Mouse (Mus musculus): ENCODE results near the gene Plce1. TPM values are rescaled to one million over a fixed set of nuclear protein-coding genes. Genes with fewer than 3 reads are reported as not detected.

Gene Plce1
- polyA plus RNA-seq, 1 experiment from 2014 or later = 4.3 TPM

GRCm38 (mm10) chr19:38673936-38674335, 193.0 kb downstream of the Plce1 start:
- no peak overlapping the region for H3K9ac ChIP-seq (ENCODE audit: low read length)
- H3K4me2 ChIP-seq = no peak overlapping the region
- H3K4me3 ChIP-seq (ENCODE audit: low read depth, low read length) = no peak overlapping the region
- WGBS = 84% methylated on average over 2 of the region's 2 CpGs
- H3K27ac ChIP-seq (ENCODE audit: low read depth, low read length) = no peak overlapping the region
- no peaks in the 10 kb centered on the region for H3K36me3 ChIP-seq (ENCODE audit: control insufficient read depth, insufficient read depth, low read length)
- H3K4me1 ChIP-seq (ENCODE audit: control insufficient read depth, insufficient read depth, low read length) = no peaks in the 10 kb centered on the region
- no peak for ATAC-seq (ENCODE audit: low FRiP score)
- H3K27me3 ChIP-seq (ENCODE audit: control insufficient read depth, insufficient read depth, low read length) = no peaks in the 10 kb centered on the region
- DNase-seq (ENCODE audit: low spot score, missing footprints) = no peak
- no peaks in the 10 kb centered on the region for H3K9me3 ChIP-seq (ENCODE audit: control insufficient read depth, low read length)

- no peak for ATAC-seq (ENCODE audit: low FRiP score)
- no peak for DNase-seq (ENCODE audit: low spot score, missing footprints)
- no peak overlapping the region for H3K4me2 ChIP-seq
- 90% methylated on average over 5 of the region's 5 CpGs for WGBS
- no peaks in the 10 kb centered on the region for H3K9me3 ChIP-seq (ENCODE audit: control insufficient read depth, low read length)
- no peak overlapping the region for H3K27ac ChIP-seq (ENCODE audit: low read depth, low read length)
- H3K27me3 ChIP-seq (ENCODE audit: control insufficient read depth, insufficient read depth, low read length) = no peaks in the 10 kb centered on the region
- H3K4me3 ChIP-seq (ENCODE audit: low read depth, low read length) = no peak overlapping the region
- H3K36me3 ChIP-seq (ENCODE audit: control insufficient read depth, insufficient read depth, low read length) = no peaks in the 10 kb centered on the region
- H3K9ac ChIP-seq (ENCODE audit: low read length) = no peak overlapping the region
- no peaks in the 10 kb centered on the region for H3K4me1 ChIP-seq (ENCODE audit: control insufficient read depth, insufficient read depth, low read length)
Observed at GRCm38 (mm10) chr19:38678655-38679054, 197.7 kb downstream of the Plce1 start.

- no peaks in the 10 kb centered on the region for H3K9me3 ChIP-seq (ENCODE audit: control insufficient read depth, low read length)
- H3K36me3 ChIP-seq (ENCODE audit: control insufficient read depth, insufficient read depth, low read length) = no peaks in the 10 kb centered on the region
- H3K4me1 ChIP-seq (ENCODE audit: control insufficient read depth, insufficient read depth, low read length) = no peaks in the 10 kb centered on the region
- 92% methylated on average over 4 of the region's 4 CpGs for WGBS
- no peak overlapping the region for H3K4me2 ChIP-seq
- no peaks in the 10 kb centered on the region for H3K27me3 ChIP-seq (ENCODE audit: control insufficient read depth, insufficient read depth, low read length)
- no peak overlapping the region for H3K9ac ChIP-seq (ENCODE audit: low read length)
- DNase-seq (ENCODE audit: low spot score, missing footprints) (no peak), ATAC-seq (ENCODE audit: low FRiP score) (no peak)
- no peak overlapping the region for H3K27ac ChIP-seq (ENCODE audit: low read depth, low read length)
- no peak overlapping the region for H3K4me3 ChIP-seq (ENCODE audit: low read depth, low read length)
Observed at GRCm38 (mm10) chr19:38679520-38679919, 198.6 kb downstream of the Plce1 start.

- H3K27ac ChIP-seq (ENCODE audit: low read depth, low read length) = no peak overlapping the region
- no peak for ATAC-seq (ENCODE audit: low FRiP score)
- H3K36me3 ChIP-seq (ENCODE audit: control insufficient read depth, insufficient read depth, low read length) = no peaks in the 10 kb centered on the region
- no peaks in the 10 kb centered on the region for H3K9me3 ChIP-seq (ENCODE audit: control insufficient read depth, low read length)
- 62% methylated on average over 5 of the region's 5 CpGs for WGBS
- H3K4me2 ChIP-seq = no peak overlapping the region
- DNase-seq (ENCODE audit: low spot score, missing footprints) = no peak
- no peak overlapping the region for H3K4me3 ChIP-seq (ENCODE audit: low read depth, low read length)
- H3K4me1 ChIP-seq (ENCODE audit: control insufficient read depth, insufficient read depth, low read length) = no peaks in the 10 kb centered on the region
- H3K9ac ChIP-seq (ENCODE audit: low read length) = no peak overlapping the region
- no peaks in the 10 kb centered on the region for H3K27me3 ChIP-seq (ENCODE audit: control insufficient read depth, insufficient read depth, low read length)
Observed at GRCm38 (mm10) chr19:38687326-38687725, 206.4 kb downstream of the Plce1 start.

GRCm38 (mm10) chr19:38688741-38689507, 208.0 kb downstream of the Plce1 start:
- H3K9ac ChIP-seq (ENCODE audit: low read length) = no peak overlapping the region
- 92% methylated on average over 4 of the region's 4 CpGs for WGBS
- no peaks in the 10 kb centered on the region for H3K4me1 ChIP-seq (ENCODE audit: control insufficient read depth, insufficient read depth, low read length)
- DNase-seq (ENCODE audit: low spot score, missing footprints) (no peak), ATAC-seq (ENCODE audit: low FRiP score) (no peak)
- no peak overlapping the region for H3K4me2 ChIP-seq
- H3K4me3 ChIP-seq (ENCODE audit: low read depth, low read length) = no peak overlapping the region
- H3K27ac ChIP-seq (ENCODE audit: low read depth, low read length) = no peak overlapping the region
- no peaks in the 10 kb centered on the region for H3K36me3 ChIP-seq (ENCODE audit: control insufficient read depth, insufficient read depth, low read length)
- no peaks in the 10 kb centered on the region for H3K9me3 ChIP-seq (ENCODE audit: control insufficient read depth, low read length)
- H3K27me3 ChIP-seq (ENCODE audit: control insufficient read depth, insufficient read depth, low read length) = no peaks in the 10 kb centered on the region

GRCm38 (mm10) chr19:38690276-38690675, 209.4 kb downstream of the Plce1 start:
- Histone ChIP-seq H3K36me3 (ENCODE audit: control insufficient read depth, insufficient read depth, low read length) (no peaks in the 10 kb centered on the region), H3K4me1 (ENCODE audit: control insufficient read depth, insufficient read depth, low read length) (no peaks in the 10 kb centered on the region), H3K9me3 (ENCODE audit: control insufficient read depth, low read length) (no peaks in the 10 kb centered on the region), H3K4me2 (no peak overlapping the region), H3K27me3 (ENCODE audit: control insufficient read depth, insufficient read depth, low read length) (no peaks in the 10 kb centered on the region), H3K4me3 (ENCODE audit: low read depth, low read length) (no peak overlapping the region), H3K27ac (ENCODE audit: low read depth, low read length) (no peak overlapping the region), H3K9ac (ENCODE audit: low read length) (no peak overlapping the region)
- no peak for DNase-seq (ENCODE audit: low spot score, missing footprints)
- no peak for ATAC-seq (ENCODE audit: low FRiP score)
- 85% methylated on average over 2 of the region's 2 CpGs for WGBS

- no peak overlapping the region for H3K27ac ChIP-seq (ENCODE audit: low read depth, low read length)
- DNase-seq (ENCODE audit: low spot score, missing footprints) = no peak
- no peak overlapping the region for H3K4me3 ChIP-seq (ENCODE audit: low read depth, low read length)
- no peaks in the 10 kb centered on the region for H3K27me3 ChIP-seq (ENCODE audit: control insufficient read depth, insufficient read depth, low read length)
- H3K4me2 ChIP-seq = no peak overlapping the region
- no peak for ATAC-seq (ENCODE audit: low FRiP score)
- WGBS = 89% methylated on average over 6 of the region's 6 CpGs
- no peaks in the 10 kb centered on the region for H3K9me3 ChIP-seq (ENCODE audit: control insufficient read depth, low read length)
- no peaks in the 10 kb centered on the region for H3K36me3 ChIP-seq (ENCODE audit: control insufficient read depth, insufficient read depth, low read length)
- H3K4me1 ChIP-seq (ENCODE audit: control insufficient read depth, insufficient read depth, low read length) = no peaks in the 10 kb centered on the region
- H3K9ac ChIP-seq (ENCODE audit: low read length) = no peak overlapping the region
Observed at GRCm38 (mm10) chr19:38691533-38691932, 210.6 kb downstream of the Plce1 start.

- no peak for ATAC-seq (ENCODE audit: low FRiP score)
- Histone ChIP-seq H3K9me3 (ENCODE audit: control insufficient read depth, low read length) (no peaks in the 10 kb centered on the region), H3K4me2 (no peak overlapping the region), H3K4me3 (ENCODE audit: low read depth, low read length) (no peak overlapping the region), H3K9ac (ENCODE audit: low read length) (no peak overlapping the region), H3K36me3 (ENCODE audit: control insufficient read depth, insufficient read depth, low read length) (no peaks in the 10 kb centered on the region), H3K27me3 (ENCODE audit: control insufficient read depth, insufficient read depth, low read length) (no peaks in the 10 kb centered on the region), H3K4me1 (ENCODE audit: control insufficient read depth, insufficient read depth, low read length) (no peaks in the 10 kb centered on the region), H3K27ac (ENCODE audit: low read depth, low read length) (no peak overlapping the region)
- 62% methylated on average over 2 of the region's 2 CpGs for WGBS
- no peak for DNase-seq (ENCODE audit: low spot score, missing footprints)
Observed at GRCm38 (mm10) chr19:38693331-38693730, 212.4 kb downstream of the Plce1 start.

GRCm38 (mm10) chr19:38693769-38694168, 212.9 kb downstream of the Plce1 start:
- WGBS = 82% methylated on average over 4 of the region's 4 CpGs
- Histone ChIP-seq H3K9ac (ENCODE audit: low read length) (no peak overlapping the region), H3K27ac (ENCODE audit: low read depth, low read length) (no peak overlapping the region), H3K27me3 (ENCODE audit: control insufficient read depth, insufficient read depth, low read length) (no peaks in the 10 kb centered on the region), H3K4me3 (ENCODE audit: low read depth, low read length) (no peak overlapping the region), H3K36me3 (ENCODE audit: control insufficient read depth, insufficient read depth, low read length) (no peaks in the 10 kb centered on the region), H3K4me1 (ENCODE audit: control insufficient read depth, insufficient read depth, low read length) (no peaks in the 10 kb centered on the region), H3K4me2 (no peak overlapping the region), H3K9me3 (ENCODE audit: control insufficient read depth, low read length) (no peaks in the 10 kb centered on the region)
- ATAC-seq (ENCODE audit: low FRiP score) = no peak
- DNase-seq (ENCODE audit: low spot score, missing footprints) = no peak

Data from midbrain, embryonic 11.5 days (tissue).